Mouse (Mus musculus) 3T3-L1 (cell line): ENCODE measurements around the gene Rad51.
A peak's percentile ranks its signal among the peaks of the same experiment; 100 is the strongest.

Experiments used
- DNase-seq: peaks from one replicate; pipeline ENCODE4 v3.0.0-alpha.2; 2015; ENCODE audit warnings: low read depth, low spot score

Rad51 gene

DNA sequence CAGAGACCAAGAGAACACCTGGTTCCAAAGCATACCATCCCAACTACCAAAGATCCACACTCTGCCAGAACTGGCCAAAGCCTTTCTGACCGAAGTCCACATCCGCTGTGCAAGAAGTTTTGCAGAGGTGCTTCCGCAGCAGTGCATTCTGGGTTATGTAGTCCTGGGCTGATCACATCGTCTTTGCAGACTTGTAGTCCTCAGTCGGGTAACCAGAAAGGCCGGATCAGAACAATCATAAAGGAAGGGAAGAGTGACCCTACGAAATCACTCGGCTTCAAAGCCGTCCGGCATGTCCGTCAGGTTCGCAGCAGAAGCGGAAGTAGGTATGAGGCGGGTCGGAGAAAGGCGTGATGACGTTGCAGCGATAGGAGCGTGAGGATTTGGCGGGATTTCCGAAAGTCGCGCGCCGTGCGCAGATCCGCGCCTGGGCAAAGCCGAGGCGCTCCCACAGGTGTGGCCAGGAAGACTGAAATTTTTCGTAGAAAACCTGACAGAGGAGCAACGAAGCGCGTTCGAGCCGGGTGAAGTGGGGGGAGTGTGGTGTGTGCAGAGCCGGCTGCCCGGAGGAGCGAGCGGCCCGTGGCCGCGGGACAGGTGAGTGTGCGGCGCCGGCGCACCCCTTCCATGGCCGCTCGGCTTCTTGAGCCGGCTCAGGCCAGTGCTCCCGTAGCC lies at the start of gene Rad51:
Gene Rad51 (plus strand): TSS at position 356 of the 675 bp plus-strand sequence.
- DNase-seq, result peak; percentile 92

- DNase-seq, result no peak
Measured at GRCm38 (mm10) chr2:119072397-119072796, 40.2 kb upstream of the Rad51 start.

GRCm38 (mm10) chr2:119086156-119086555 lies 26.4 kb upstream of the Rad51 start:
- DNase-seq, result no peak

DNA sequence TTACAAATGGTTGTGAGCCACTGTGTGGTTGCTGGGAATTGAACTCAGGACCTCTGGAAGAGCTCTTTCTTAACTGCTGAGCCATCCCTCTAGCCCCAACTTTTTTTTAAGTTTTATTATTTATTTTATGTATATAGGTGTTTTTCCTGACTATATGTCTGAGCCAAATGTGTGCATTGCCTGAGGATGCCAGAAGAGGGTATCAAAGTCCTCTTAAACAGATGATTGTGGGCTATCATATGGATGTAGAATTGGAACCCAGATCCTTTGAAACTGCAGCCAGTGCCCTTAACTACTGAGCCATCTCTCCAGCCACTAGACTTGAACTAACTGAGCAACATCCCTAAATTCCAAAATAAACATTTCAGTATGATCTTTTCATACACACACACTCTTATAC lies 11.0 kb upstream of the Rad51 start:
- DNase-seq, result peak; percentile 69

DNA sequence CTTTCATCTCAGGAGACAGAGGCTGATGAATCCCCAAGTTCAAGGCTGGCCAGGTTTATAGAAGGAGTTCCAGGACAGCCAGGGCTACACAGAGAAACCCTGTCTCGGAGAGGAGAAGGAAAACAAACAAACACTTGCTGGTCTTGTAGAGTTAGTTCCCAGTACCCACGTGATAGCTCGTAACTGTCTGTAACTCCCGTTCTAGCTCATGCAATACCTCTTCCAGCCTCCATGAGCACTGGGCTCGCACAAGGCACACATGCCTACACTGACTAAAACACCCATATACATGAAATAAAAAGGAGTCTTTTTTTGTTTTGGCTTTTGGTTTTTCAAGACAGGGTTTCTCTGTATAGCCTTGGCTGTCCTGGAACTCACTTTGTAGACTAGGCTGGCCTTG lies 6.0 kb upstream of the Rad51 start:
- DNase-seq, result peak; percentile 24

DNA sequence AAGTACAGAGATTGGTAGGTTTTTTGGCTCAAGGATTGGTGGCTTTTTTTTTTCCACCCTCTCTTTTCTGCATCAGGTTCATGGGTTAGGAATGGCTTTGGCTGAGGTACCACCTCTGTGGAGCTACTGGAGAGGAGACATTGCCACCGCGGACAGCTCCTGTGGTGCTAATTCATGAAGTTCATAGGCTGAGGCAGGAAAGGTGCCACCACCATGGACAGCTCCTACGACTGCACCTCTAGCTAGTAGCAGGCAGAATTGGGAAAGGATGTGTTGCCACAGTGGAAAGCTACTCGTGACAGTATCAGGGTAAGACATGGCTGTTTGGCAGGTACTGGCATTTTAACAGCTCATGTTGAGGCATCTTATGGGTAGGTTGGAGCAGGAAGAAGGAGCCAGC lies 4.0 kb upstream of the Rad51 start:
- peak; percentile 87 for DNase-seq

DNA sequence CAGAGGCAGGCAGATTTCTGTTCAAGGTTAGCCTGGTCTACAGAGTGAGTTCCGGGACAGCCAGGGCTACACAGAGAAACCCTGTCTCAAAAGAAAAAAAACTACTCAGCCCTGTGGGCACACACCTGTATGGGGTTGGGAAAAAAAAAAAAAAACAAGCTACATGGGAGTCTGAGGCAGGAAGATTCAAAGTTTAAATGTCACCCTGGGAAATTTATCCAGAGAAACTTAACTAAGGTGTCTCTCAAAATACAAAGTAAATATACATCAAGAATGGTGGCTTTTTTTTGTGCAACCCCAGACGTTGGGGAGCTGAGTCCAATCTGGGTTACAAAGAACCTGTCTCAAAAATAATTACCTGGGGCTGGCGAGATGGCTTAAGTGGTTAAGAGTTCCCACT lies 1.5 kb upstream of the Rad51 start:
- no peak for DNase-seq

- DNase-seq, result peak; percentile 61
Measured at GRCm38 (mm10) chr2:119113121-119113925, 730 bp downstream of the Rad51 start.

DNA sequence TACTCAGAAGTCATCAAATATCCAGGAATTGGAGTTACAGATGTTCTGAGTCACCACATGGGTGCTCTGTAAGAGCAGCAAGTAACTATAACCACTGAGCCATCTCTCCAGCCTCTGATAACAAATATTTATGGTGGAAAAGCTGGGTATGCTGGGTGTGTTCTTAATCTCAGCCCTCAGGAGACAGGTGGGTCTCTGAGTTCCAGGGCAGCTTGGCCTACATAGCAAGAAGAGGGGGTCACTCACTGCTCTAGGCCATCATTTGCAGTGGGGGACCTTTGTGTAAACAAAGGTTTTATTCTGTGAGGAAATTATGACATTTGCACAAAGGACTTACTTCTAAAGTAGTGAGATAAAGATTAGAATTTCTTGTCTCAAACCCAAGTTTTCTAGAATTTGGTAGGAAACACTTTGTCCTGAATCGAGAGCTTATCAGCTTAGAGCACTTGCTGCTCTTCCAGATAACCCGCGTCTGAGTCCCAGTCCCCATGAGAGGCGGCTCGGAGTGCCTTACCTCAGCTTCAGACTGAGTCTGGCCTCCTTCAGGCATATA lies 23.8 kb downstream of the Rad51 start:
- DNase-seq, result no peak

DNA sequence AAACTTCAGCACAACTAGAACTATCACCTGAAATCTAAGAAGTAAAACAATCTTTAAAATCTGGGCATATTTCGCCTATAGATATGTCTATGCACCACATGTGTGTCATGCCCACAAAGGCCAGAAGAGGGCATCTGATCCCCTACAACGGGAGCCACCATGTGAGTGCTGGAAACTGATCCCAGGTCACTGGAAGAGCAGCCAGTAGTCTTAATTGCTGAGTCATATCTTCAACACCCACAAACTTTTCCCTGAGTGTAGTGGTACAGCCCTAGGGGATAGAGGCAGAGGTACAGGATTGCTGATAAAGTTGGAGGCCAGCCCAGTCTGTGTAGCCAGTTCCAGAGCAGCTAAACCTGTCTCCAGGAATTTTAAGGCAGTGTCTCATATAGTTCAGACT lies 32.6 kb downstream of the Rad51 start:
- peak; percentile 57 for DNase-seq

GRCm38 (mm10) chr2:119146435-119146834 lies 33.8 kb downstream of the Rad51 start:
- DNase-seq, result no peak

- DNase-seq, result no peak
Measured at GRCm38 (mm10) chr2:119147160-119147678, 34.6 kb downstream of the Rad51 start.

- no peak for DNase-seq
Measured at GRCm38 (mm10) chr2:119147775-119148174, 35.2 kb downstream of the Rad51 start.

DNA sequence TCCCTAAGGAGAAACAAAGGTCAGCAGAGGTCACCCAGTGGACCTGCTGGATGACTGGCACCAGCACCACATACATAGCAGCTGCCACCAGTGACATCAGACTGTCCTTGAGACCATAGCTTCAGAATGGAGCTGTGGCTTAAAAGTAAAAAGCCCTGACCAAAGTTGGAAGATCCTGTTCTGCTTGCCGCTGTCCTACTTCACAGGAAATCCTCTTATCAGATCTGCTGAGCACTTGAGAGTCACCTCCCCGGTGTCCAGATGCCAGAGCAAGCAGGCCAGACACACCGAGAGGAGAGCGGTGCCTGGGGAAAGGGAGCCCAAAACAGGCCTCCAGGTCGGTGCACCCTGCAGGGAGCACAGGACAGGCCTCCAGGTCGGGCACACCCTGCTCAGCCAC lies 39.7 kb downstream of the Rad51 start:
- DNase-seq, result no peak

DNA sequence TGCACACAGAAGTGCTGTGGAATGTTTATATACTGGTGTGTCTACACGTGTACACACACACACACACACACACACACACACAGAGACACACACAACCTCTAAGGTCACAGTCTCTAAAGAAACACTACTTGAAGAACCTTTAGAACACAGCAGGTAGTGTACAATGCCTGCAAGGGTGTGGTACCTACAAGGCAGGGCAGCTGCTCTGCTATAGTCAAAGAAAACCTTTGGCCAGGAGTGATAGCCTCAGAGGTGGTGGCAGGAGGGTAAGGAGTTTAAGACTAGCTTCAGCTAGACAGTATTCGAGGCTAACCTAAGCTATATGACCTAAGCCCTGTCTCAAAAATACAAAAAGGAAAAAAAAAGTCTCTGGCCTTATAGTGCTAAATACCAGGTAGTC lies 42.1 kb downstream of the Rad51 start:
- DNase-seq, result no peak

- DNase-seq, result no peak
Measured at GRCm38 (mm10) chr2:119155388-119155787, 42.8 kb downstream of the Rad51 start.

GRCm38 (mm10) chr2:119156081-119156680 lies 43.6 kb downstream of the Rad51 start:
- peak; percentile 40 for DNase-seq

- peak; percentile 95 for DNase-seq
Measured at GRCm38 (mm10) chr2:119156681-119157572, 44.3 kb downstream of the Rad51 start, which contains the start of gene Rmdn3. Rmdn3 (minus strand) TSS chr2:119157034.

GRCm38 (mm10) chr2:119157836-119158235 lies 45.2 kb downstream of the Rad51 start:
- no peak for DNase-seq

- no peak for DNase-seq
Measured at GRCm38 (mm10) chr2:119161247-119161646, 48.7 kb downstream of the Rad51 start.

- DNase-seq, result no peak
Measured at GRCm38 (mm10) chr2:119163135-119163534, 50.5 kb downstream of the Rad51 start.
